Mouse (Mus musculus): ENCODE results near the gene Tspan5.

DNA sequence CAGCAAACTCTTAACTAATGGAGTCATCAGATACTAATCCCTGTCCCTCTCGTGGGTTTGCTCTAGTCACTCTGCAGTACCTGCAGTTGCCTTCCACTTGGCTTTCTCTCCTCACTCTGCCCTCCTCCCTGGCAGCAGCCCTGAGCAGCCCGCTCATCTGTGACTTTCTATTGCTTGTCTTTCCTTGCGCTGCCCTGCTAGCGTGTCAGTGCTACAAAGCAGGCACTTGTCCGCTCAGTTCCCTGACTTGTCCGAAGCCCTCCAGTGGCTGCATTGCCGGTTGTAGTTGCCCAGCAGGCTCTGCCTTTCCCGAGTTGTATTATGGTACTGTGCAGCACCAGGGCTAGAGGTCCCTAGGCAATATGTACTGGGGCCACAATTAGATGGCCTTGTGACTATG is 117.7 kb downstream of the Tspan5 start:
- TF ChIP-seq CTCF (IDR thresholded peaks at IDR 0.05; ENCODE audit: low read depth): no peak
- no peak for TF ChIP-seq EP300 (IDR thresholded peaks at IDR 0.05; ENCODE audit: low read depth)
